Mouse (Mus musculus) liver, embryonic 15.5 days (tissue): ENCODE results near the gene Cubn. TPM values are rescaled to one million over a fixed set of nuclear protein-coding genes. Genes with fewer than 3 reads are reported as not detected.

Experiments used
- ATAC-seq: fragments of 200-750 bp; cut with Nextera tagmentation; 2 replicates; pipeline ENCODE4 v1.8.0; 2017; ENCODE audit warnings: moderate number of reproducible peaks, mild to moderate bottlenecking, moderate library complexity; ENCODE audit not compliant: insufficient read depth
- H3K27ac ChIP-seq: fragments of 300-500 bp; sonication (generic); replicated peaks from 2 replicates; pipeline ENCODE4 v1.5.1; 2015; ENCODE audit warnings: mild to moderate bottlenecking, inconsistent platforms
- H3K27me3 ChIP-seq: fragments of 300-500 bp; sonication (generic); 2 replicates; pipeline ENCODE4 v1.6.1; 2015; ENCODE audit warnings: mild to moderate bottlenecking, inconsistent platforms
- H3K36me3 ChIP-seq: fragments of 300-500 bp; sonication (generic); replicated peaks from 2 replicates; pipeline ENCODE4 v1.6.1; 2015; ENCODE audit warnings: moderate library complexity, mild to moderate bottlenecking, inconsistent platforms
- H3K4me1 ChIP-seq: fragments of 300-500 bp; sonication (generic); replicated peaks from 2 replicates; pipeline ENCODE4 v1.6.1; 2015; ENCODE audit warnings: inconsistent platforms
- H3K4me2 ChIP-seq: fragments of 300-500 bp; sonication (generic); 2 replicates; pipeline ENCODE4 v1.6.1; 2015; ENCODE audit warnings: moderate library complexity, mild to moderate bottlenecking, inconsistent platforms
- H3K4me3 ChIP-seq: fragments of 300-500 bp; sonication (generic); replicated peaks from 2 replicates; pipeline ENCODE4 v1.5.1; 2015; ENCODE audit warnings: mild to moderate bottlenecking, inconsistent platforms
- H3K9ac ChIP-seq: fragments of 300-500 bp; sonication (generic); 2 replicates; pipeline ENCODE4 v1.6.1; 2015; ENCODE audit warnings: moderate library complexity, mild to moderate bottlenecking, inconsistent platforms
- H3K9me3 ChIP-seq: fragments of 300-500 bp; sonication (generic); replicated peaks from 2 replicates; pipeline ENCODE4 v1.6.1; 2016; ENCODE audit warnings: inconsistent platforms
- WGBS: fragments of 180-500 bp; shearing (Covaris S2); methylation state at CpG from one replicate; pipeline ENCODE4 v1.1.7; 2015; ENCODE audit warnings: mixed read lengths; ENCODE audit not compliant: insufficient replicate concordance; 5-methylcytosine and 5-hydroxymethylcytosine counted together
- polyA plus RNA-seq: library from polyadenylated mRNA; unstranded; fragments of >200 nt; fragmentation: Nextera tagmentation; extraction: Ambion mirVana; gene quantifications from 2 replicates; pipeline ENCODE4 v1.2.1, GENCODE M21; 2015

Cubn gene
- polyA plus RNA-seq, 1 experiment from 2014 or later, result 0.06 TPM

- Histone ChIP-seq H3K27me3 (no peaks in the 10 kb centered on the region), H3K9ac (peak within 1 kb of the TSS; percentile 75), H3K9me3 (no peaks in the 10 kb centered on the region), H3K27ac (peak within 1 kb of the TSS; percentile 87), H3K4me1 (peaks cover 40% of the 10 kb centered on the region), H3K36me3 (peaks cover 4% of the 10 kb centered on the region; the same call in 1 of the 2 replicates), H3K4me2 (peak within 1 kb of the TSS; percentile 92), H3K4me3 (peak within 1 kb of the TSS; percentile 72)
- ATAC-seq, result peak; percentile 98
- under 1% methylated on average over 37 of the region's 37 CpGs for WGBS
Measured at GRCm38 (mm10) chr2:13271165-13271957, 220.3 kb downstream of the Cubn start, which contains the start of gene Rsu1. Gene Rsu1, minus strand, starts transcription at chr2:13271415.

- peak overlapping the region; percentile 87 for H3K27ac ChIP-seq
- peak overlapping the region; percentile 73 for H3K9ac ChIP-seq
- WGBS, result 18% methylated on average over 8 of the region's 8 CpGs
- H3K27me3 ChIP-seq, result no peaks in the 10 kb centered on the region
- peak overlapping the region; percentile 72 for H3K4me3 ChIP-seq
- H3K4me2 ChIP-seq, result peak overlapping the region; percentile 92
- H3K36me3 ChIP-seq, result peaks cover 4% of the 10 kb centered on the region; the same call in 1 of the 2 replicates
- H3K4me1 ChIP-seq, result peaks cover 40% of the 10 kb centered on the region
- no peaks in the 10 kb centered on the region for H3K9me3 ChIP-seq
- peak; percentile 3 for ATAC-seq
Measured at GRCm38 (mm10) chr2:13270736-13271135, 220.9 kb downstream of the Cubn start.

GRCm38 (mm10) chr2:13268681-13269293 lies 222.8 kb downstream of the Cubn start:
- Histone ChIP-seq H3K4me2 (0 out of 2 replicates have a peak overlapping the region, but pooled peaks have one; percentile 1), H3K4me1 (peaks cover 40% of the 10 kb centered on the region)
- ATAC-seq, result no peak

GRCm38 (mm10) chr2:13264875-13265274 lies 226.7 kb downstream of the Cubn start:
- Histone ChIP-seq H3K27me3 (no peaks in the 10 kb centered on the region), H3K4me2 (no peak overlapping the region), H3K36me3 (peaks cover 4% of the 10 kb centered on the region; the same call in 1 of the 2 replicates), H3K4me1 (peaks cover 15% of the 10 kb centered on the region), H3K4me3 (no peak overlapping the region), H3K9ac (no peak overlapping the region), H3K9me3 (no peaks in the 10 kb centered on the region), H3K27ac (no peak overlapping the region)
- no peak for ATAC-seq
- 41% methylated on average over 4 of the region's 4 CpGs for WGBS

More at GRCm38 (mm10) chr2:13268681-13269293, 222.8 kb downstream of the Cubn start:
- H3K4me3 ChIP-seq, result no peak overlapping the region
- H3K36me3 ChIP-seq, result peaks cover 4% of the 10 kb centered on the region; the same call in 1 of the 2 replicates
- no peaks in the 10 kb centered on the region for H3K27me3 ChIP-seq
- 41% methylated on average over 4 of the region's 4 CpGs for WGBS
- H3K9ac ChIP-seq, result no peak overlapping the region
- no peaks in the 10 kb centered on the region for H3K9me3 ChIP-seq
- H3K27ac ChIP-seq, result no peak overlapping the region

- peaks cover 4% of the 10 kb centered on the region; the same call in 1 of the 2 replicates for H3K36me3 ChIP-seq
- H3K27ac ChIP-seq, result no peak overlapping the region
- H3K27me3 ChIP-seq, result no peaks in the 10 kb centered on the region
- H3K4me1 ChIP-seq, result no peaks in the 10 kb centered on the region
- WGBS, result 27% methylated on average over 4 of the region's 4 CpGs
- no peaks in the 10 kb centered on the region for H3K9me3 ChIP-seq
- no peak for ATAC-seq
- no peak overlapping the region for H3K4me3 ChIP-seq
- no peak overlapping the region for H3K4me2 ChIP-seq
- no peak overlapping the region for H3K9ac ChIP-seq
Measured at GRCm38 (mm10) chr2:13263150-13263549, 228.5 kb downstream of the Cubn start.

GRCm38 (mm10) chr2:13258606-13259005 lies 233.0 kb downstream of the Cubn start:
- Histone ChIP-seq H3K4me1 (no peaks in the 10 kb centered on the region), H3K4me3 (no peak overlapping the region), H3K27me3 (no peaks in the 10 kb centered on the region), H3K27ac (no peak overlapping the region), H3K9me3 (no peaks in the 10 kb centered on the region), H3K9ac (no peak overlapping the region), H3K4me2 (no peak overlapping the region), H3K36me3 (peaks cover 5% of the 10 kb centered on the region)
- 77% methylated on average over 2 of the region's 2 CpGs for WGBS
- no peak for ATAC-seq

- ATAC-seq, result no peak
- Histone ChIP-seq H3K27me3 (no peaks in the 10 kb centered on the region), H3K9ac (no peak overlapping the region), H3K4me3 (no peak overlapping the region), H3K9me3 (no peaks in the 10 kb centered on the region), H3K4me1 (no peaks in the 10 kb centered on the region), H3K36me3 (0 out of 2 replicates have a peak, but pooled peaks cover 9% of the 10 kb centered on the region), H3K27ac (no peak overlapping the region), H3K4me2 (no peak overlapping the region)
- 65% methylated on average over 9 of the region's 9 CpGs for WGBS
Measured at GRCm38 (mm10) chr2:13240711-13241110, 250.9 kb downstream of the Cubn start.

- Histone ChIP-seq H3K4me1 (no peaks in the 10 kb centered on the region), H3K36me3 (0 out of 2 replicates have a peak, but pooled peaks cover 6% of the 10 kb centered on the region), H3K9me3 (no peaks in the 10 kb centered on the region), H3K9ac (no peak overlapping the region), H3K4me2 (no peak overlapping the region), H3K27ac (no peak overlapping the region), H3K27me3 (no peaks in the 10 kb centered on the region), H3K4me3 (no peak overlapping the region)
- no peak for ATAC-seq
- WGBS, result 67% methylated on average over 8 of the region's 8 CpGs
Measured at GRCm38 (mm10) chr2:13237140-13237901, 254.3 kb downstream of the Cubn start.

- Histone ChIP-seq H3K9ac (no peak overlapping the region), H3K36me3 (0 out of 2 replicates have a peak, but pooled peaks cover 6% of the 10 kb centered on the region), H3K27ac (no peak overlapping the region), H3K27me3 (no peaks in the 10 kb centered on the region), H3K4me1 (no peaks in the 10 kb centered on the region), H3K4me2 (no peak overlapping the region), H3K9me3 (no peaks in the 10 kb centered on the region), H3K4me3 (no peak overlapping the region)
- ATAC-seq, result no peak
- 70% methylated on average over 5 of the region's 5 CpGs for WGBS
Measured at GRCm38 (mm10) chr2:13235696-13236095, 255.9 kb downstream of the Cubn start.

GRCm38 (mm10) chr2:13234796-13235195 lies 256.8 kb downstream of the Cubn start:
- Histone ChIP-seq H3K9me3 (no peaks in the 10 kb centered on the region), H3K4me1 (no peaks in the 10 kb centered on the region), H3K9ac (no peak overlapping the region), H3K36me3 (0 out of 2 replicates have a peak, but pooled peaks cover 6% of the 10 kb centered on the region), H3K4me3 (no peak overlapping the region), H3K27me3 (no peaks in the 10 kb centered on the region), H3K27ac (no peak overlapping the region), H3K4me2 (no peak overlapping the region)
- WGBS, result 76% methylated on average over 10 of the region's 10 CpGs
- no peak for ATAC-seq
